Mouse (Mus musculus): Measurements from ENCODE around the gene Gm20388. TPM values are rescaled to one million over a fixed set of nuclear protein-coding genes. Genes with fewer than 3 reads are reported as not detected.

Gm20388 gene
- polyA plus RNA-seq, 1 experiment from 2014 or later, result not detected

GRCm38 (mm10) chr8:121613419-121613818, 1702.8 kb downstream of the Gm20388 start:
- no peak overlapping the region for H3K4me2 ChIP-seq (ENCODE audit: low read depth, low read length)
- H3K36me3 ChIP-seq (ENCODE audit: control insufficient read depth, insufficient read depth, low read length), result peaks cover 17% of the 10 kb centered on the region
- H3K9ac ChIP-seq (ENCODE audit: low read length), result no peak overlapping the region
- no peak for ATAC-seq (ENCODE audit: low read depth)
- H3K4me1 ChIP-seq (replicated peaks; ENCODE audit: control insufficient read depth, insufficient read depth, low read length), result peaks cover 2% of the 10 kb centered on the region
- no peak overlapping the region for H3K27ac ChIP-seq (ENCODE audit: low read length)
- no peaks in the 10 kb centered on the region for H3K9me3 ChIP-seq (ENCODE audit: control insufficient read depth, low read length)
- no peak overlapping the region for H3K4me3 ChIP-seq (ENCODE audit: low read length)
- no peaks in the 10 kb centered on the region for H3K27me3 ChIP-seq (ENCODE audit: control insufficient read depth, insufficient read depth, low read depth, low read length)

- WGBS, result 32% methylated on average over 7 of the region's 7 CpGs
- H3K9ac ChIP-seq (ENCODE audit: low read length), result no peak overlapping the region
These were observed 1708.9 kb downstream of the Gm20388 start for GRCm38 (mm10) chr8:121619401-121619995.

GRCm38 (mm10) chr8:121620801-121621516, 1710.3 kb downstream of the Gm20388 start:
- Histone ChIP-seq H3K27me3 (ENCODE audit: control insufficient read depth, insufficient read depth, low read depth, low read length) (no peaks in the 10 kb centered on the region), H3K9me3 (ENCODE audit: control insufficient read depth, low read length) (no peaks in the 10 kb centered on the region), H3K9ac (ENCODE audit: low read length) (no peak overlapping the region), H3K4me2 (ENCODE audit: low read depth, low read length) (no peak overlapping the region), H3K4me1 (replicated peaks; ENCODE audit: control insufficient read depth, insufficient read depth, low read length) (peaks cover 35% of the 10 kb centered on the region), H3K4me3 (ENCODE audit: low read length) (no peak overlapping the region), H3K36me3 (ENCODE audit: control insufficient read depth, insufficient read depth, low read length) (peaks cover 9% of the 10 kb centered on the region), H3K27ac (ENCODE audit: low read length) (peak overlapping the region; percentile 93; the same call in 1 of the 2 replicates)
- WGBS, result 47% methylated on average over 12 of the region's 12 CpGs
- no peak for ATAC-seq (ENCODE audit: low read depth)

More at GRCm38 (mm10) chr8:121619401-121619995, 1708.9 kb downstream of the Gm20388 start:
- peak overlapping the region; percentile 93 for H3K27ac ChIP-seq (ENCODE audit: low read length)
- peak; percentile 89 for ATAC-seq (ENCODE audit: low read depth)
- peak overlapping the region; percentile 27; the same call in 1 of the 2 replicates for H3K4me2 ChIP-seq (ENCODE audit: low read depth, low read length)
- H3K27me3 ChIP-seq (ENCODE audit: control insufficient read depth, insufficient read depth, low read depth, low read length), result no peaks in the 10 kb centered on the region
- peaks cover 9% of the 10 kb centered on the region for H3K36me3 ChIP-seq (ENCODE audit: control insufficient read depth, insufficient read depth, low read length)
- H3K4me1 ChIP-seq (replicated peaks; ENCODE audit: control insufficient read depth, insufficient read depth, low read length), result peaks cover 35% of the 10 kb centered on the region
- no peaks in the 10 kb centered on the region for H3K9me3 ChIP-seq (ENCODE audit: control insufficient read depth, low read length)
- no peak overlapping the region for H3K4me3 ChIP-seq (ENCODE audit: low read length)

DNA sequence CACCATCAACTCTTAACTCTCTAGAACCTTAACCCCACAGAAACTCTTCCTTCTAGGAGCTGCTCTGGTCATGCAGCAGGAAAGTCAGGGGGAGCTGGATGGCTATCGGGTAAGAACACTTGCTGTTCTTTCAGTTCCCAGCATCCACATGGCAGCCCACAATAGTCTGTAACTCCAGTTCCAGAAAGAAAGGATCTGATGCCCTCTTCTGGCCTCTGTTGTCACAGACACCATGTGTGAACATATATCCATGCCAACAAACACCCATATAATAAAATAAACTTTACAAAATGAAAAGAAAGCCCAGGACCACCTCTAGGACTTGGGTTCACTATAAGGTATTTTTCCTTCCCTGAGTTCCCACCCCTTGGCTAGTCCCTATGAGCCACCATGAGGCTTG, 1711.2 kb downstream of the Gm20388 start:
- Histone ChIP-seq H3K27ac (ENCODE audit: low read length) (no peak overlapping the region), H3K9ac (ENCODE audit: low read length) (no peak overlapping the region), H3K4me1 (replicated peaks; ENCODE audit: control insufficient read depth, insufficient read depth, low read length) (peaks cover 35% of the 10 kb centered on the region), H3K9me3 (ENCODE audit: control insufficient read depth, low read length) (no peaks in the 10 kb centered on the region), H3K36me3 (ENCODE audit: control insufficient read depth, insufficient read depth, low read length) (peaks cover 7% of the 10 kb centered on the region), H3K27me3 (ENCODE audit: control insufficient read depth, insufficient read depth, low read depth, low read length) (no peaks in the 10 kb centered on the region), H3K4me3 (ENCODE audit: low read length) (no peak overlapping the region), H3K4me2 (ENCODE audit: low read depth, low read length) (no peak overlapping the region)
- ATAC-seq (ENCODE audit: low read depth), result no peak
- 45% methylated on average over 1 of the region's 1 CpGs for WGBS

- Histone ChIP-seq H3K9me3 (ENCODE audit: control insufficient read depth, low read length) (no peaks in the 10 kb centered on the region), H3K4me1 (replicated peaks; ENCODE audit: control insufficient read depth, insufficient read depth, low read length) (peaks cover 35% of the 10 kb centered on the region), H3K4me3 (ENCODE audit: low read length) (no peak overlapping the region), H3K27me3 (ENCODE audit: control insufficient read depth, insufficient read depth, low read depth, low read length) (no peaks in the 10 kb centered on the region), H3K9ac (ENCODE audit: low read length) (no peak overlapping the region), H3K27ac (ENCODE audit: low read length) (no peak overlapping the region), H3K4me2 (ENCODE audit: low read depth, low read length) (no peak overlapping the region), H3K36me3 (ENCODE audit: control insufficient read depth, insufficient read depth, low read length) (peaks cover 2% of the 10 kb centered on the region)
- WGBS, result 85% methylated on average over 8 of the region's 8 CpGs
- no peak for ATAC-seq (ENCODE audit: low read depth)
These were observed 1712.4 kb downstream of the Gm20388 start for GRCm38 (mm10) chr8:121623043-121623442.

DNA sequence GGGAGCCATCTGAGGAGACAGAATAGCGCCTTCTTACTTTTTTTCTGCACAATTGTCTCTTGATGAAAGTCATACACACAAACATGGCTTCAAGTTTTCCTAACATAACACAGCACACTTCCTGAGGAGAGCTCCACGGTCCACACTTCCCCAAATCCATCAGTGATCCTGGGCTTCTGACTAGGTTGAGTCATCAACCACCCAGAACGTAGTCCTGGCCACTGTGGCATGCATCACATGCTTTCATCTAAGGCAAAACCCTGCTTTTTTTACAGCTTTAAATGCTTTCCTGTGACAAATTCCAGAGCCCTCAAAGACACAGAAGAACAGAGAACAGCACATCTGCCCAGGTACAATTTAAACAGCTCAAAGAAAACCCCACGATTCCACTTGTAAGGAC, 1718.0 kb downstream of the Gm20388 start:
- WGBS, result 78% methylated on average over 4 of the region's 4 CpGs
- no peak for ATAC-seq (ENCODE audit: low read depth)
- H3K9ac ChIP-seq (ENCODE audit: low read length), result no peak overlapping the region
- H3K4me2 ChIP-seq (ENCODE audit: low read depth, low read length), result no peak overlapping the region
- peaks cover 14% of the 10 kb centered on the region for H3K4me1 ChIP-seq (replicated peaks; ENCODE audit: control insufficient read depth, insufficient read depth, low read length)
- no peaks in the 10 kb centered on the region for H3K9me3 ChIP-seq (ENCODE audit: control insufficient read depth, low read length)
- H3K4me3 ChIP-seq (ENCODE audit: low read length), result no peak overlapping the region
- H3K36me3 ChIP-seq (ENCODE audit: control insufficient read depth, insufficient read depth, low read length), result peaks cover 9% of the 10 kb centered on the region
- H3K27me3 ChIP-seq (ENCODE audit: control insufficient read depth, insufficient read depth, low read depth, low read length), result no peaks in the 10 kb centered on the region
- no peak overlapping the region for H3K27ac ChIP-seq (ENCODE audit: low read length)

GRCm38 (mm10) chr8:121631645-121632071, 1721.0 kb downstream of the Gm20388 start:
- no peak overlapping the region for H3K9ac ChIP-seq (ENCODE audit: low read length)
- H3K36me3 ChIP-seq (ENCODE audit: control insufficient read depth, insufficient read depth, low read length), result peaks cover 9% of the 10 kb centered on the region
- no peak overlapping the region for H3K4me2 ChIP-seq (ENCODE audit: low read depth, low read length)
- H3K4me3 ChIP-seq (ENCODE audit: low read length), result no peak overlapping the region
- H3K4me1 ChIP-seq (replicated peaks; ENCODE audit: control insufficient read depth, insufficient read depth, low read length), result peaks cover 22% of the 10 kb centered on the region
- no peaks in the 10 kb centered on the region for H3K27me3 ChIP-seq (ENCODE audit: control insufficient read depth, insufficient read depth, low read depth, low read length)
- ATAC-seq (ENCODE audit: low read depth), result peak; percentile 62
- 26% methylated on average over 7 of the region's 7 CpGs for WGBS
- H3K9me3 ChIP-seq (ENCODE audit: control insufficient read depth, low read length), result no peaks in the 10 kb centered on the region
- H3K27ac ChIP-seq (ENCODE audit: low read length), result peak overlapping the region; percentile 45

DNA sequence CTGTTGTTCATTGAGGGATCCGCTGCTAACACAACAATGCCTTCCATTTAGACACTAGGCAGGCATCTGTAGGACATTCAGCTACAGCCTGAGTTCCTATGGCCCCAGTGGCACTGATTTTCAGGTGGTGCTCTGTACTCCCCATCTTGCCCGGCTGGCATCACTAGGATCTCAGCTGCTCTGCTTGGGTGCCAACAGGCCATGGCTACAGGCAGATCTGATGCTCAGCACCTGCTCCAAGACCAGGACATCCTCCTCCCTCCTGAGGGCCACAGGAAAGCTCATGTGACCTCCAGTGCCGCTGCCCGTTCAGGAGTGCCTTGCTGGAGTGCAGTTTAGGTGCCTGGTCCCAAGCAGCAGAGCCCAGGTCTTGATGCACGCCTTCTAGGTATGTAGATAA, 1721.8 kb downstream of the Gm20388 start:
- H3K4me3 ChIP-seq (ENCODE audit: low read length), result no peak overlapping the region
- peaks cover 9% of the 10 kb centered on the region for H3K36me3 ChIP-seq (ENCODE audit: control insufficient read depth, insufficient read depth, low read length)
- no peak for ATAC-seq (ENCODE audit: low read depth)
- no peak overlapping the region for H3K9ac ChIP-seq (ENCODE audit: low read length)
- H3K4me2 ChIP-seq (ENCODE audit: low read depth, low read length), result no peak overlapping the region
- WGBS, result 75% methylated on average over 5 of the region's 5 CpGs
- H3K27ac ChIP-seq (ENCODE audit: low read length), result no peak overlapping the region
- no peaks in the 10 kb centered on the region for H3K9me3 ChIP-seq (ENCODE audit: control insufficient read depth, low read length)
- H3K4me1 ChIP-seq (replicated peaks; ENCODE audit: control insufficient read depth, insufficient read depth, low read length), result peaks cover 27% of the 10 kb centered on the region
- H3K27me3 ChIP-seq (ENCODE audit: control insufficient read depth, insufficient read depth, low read depth, low read length), result no peaks in the 10 kb centered on the region

- Histone ChIP-seq H3K4me1 (replicated peaks; ENCODE audit: control insufficient read depth, insufficient read depth, low read length) (peaks cover 27% of the 10 kb centered on the region), H3K4me2 (ENCODE audit: low read depth, low read length) (no peak overlapping the region), H3K4me3 (ENCODE audit: low read length) (no peak overlapping the region), H3K9me3 (ENCODE audit: control insufficient read depth, low read length) (no peaks in the 10 kb centered on the region), H3K27ac (ENCODE audit: low read length) (peak overlapping the region; percentile 47; the same call in 1 of the 2 replicates), H3K27me3 (ENCODE audit: control insufficient read depth, insufficient read depth, low read depth, low read length) (no peaks in the 10 kb centered on the region), H3K9ac (ENCODE audit: low read length) (no peak overlapping the region), H3K36me3 (ENCODE audit: control insufficient read depth, insufficient read depth, low read length) (no peaks in the 10 kb centered on the region)
- WGBS, result 41% methylated on average over 6 of the region's 6 CpGs
- ATAC-seq (ENCODE audit: low read depth), result peak; percentile 69
These were observed 1724.9 kb downstream of the Gm20388 start for GRCm38 (mm10) chr8:121635534-121635933.
